Mouse (Mus musculus): Measurements from ENCODE around the gene Spata5.
"Not testable (repeated sequence)": the region's sequence is repeated elsewhere in the genome, so short reads cannot be mapped to it uniquely, and the experiment has no call there.

The Spata5 gene

GRCm38 (mm10) chr3:37569661-37570566, 150.2 kb downstream of the Spata5 start:
- DNase-seq (ENCODE audit: low spot score) = no peak

- no peak for DNase-seq (ENCODE audit: low spot score)
Observed at GRCm38 (mm10) chr3:37571633-37572032, 151.9 kb downstream of the Spata5 start.

GRCm38 (mm10) chr3:37572066-37572465, 152.4 kb downstream of the Spata5 start:
- no peak for DNase-seq (ENCODE audit: low spot score)

GRCm38 (mm10) chr3:37576840-37577239, 157.1 kb downstream of the Spata5 start:
- no peak for DNase-seq (ENCODE audit: low spot score)

- no peak for DNase-seq (ENCODE audit: low spot score)
Observed at GRCm38 (mm10) chr3:37577706-37578105, 158.0 kb downstream of the Spata5 start.

GRCm38 (mm10) chr3:37584576-37584975, 164.9 kb downstream of the Spata5 start:
- DNase-seq (ENCODE audit: low spot score) = no peak

- DNase-seq (ENCODE audit: low spot score) = no peak
Observed at GRCm38 (mm10) chr3:37585967-37586730, 166.5 kb downstream of the Spata5 start.

- DNase-seq (ENCODE audit: low spot score) = no peak
Observed at GRCm38 (mm10) chr3:37586731-37587578, 167.3 kb downstream of the Spata5 start.

- DNase-seq (ENCODE audit: low spot score) = no peak
Observed at GRCm38 (mm10) chr3:37595721-37596120, 176.0 kb downstream of the Spata5 start.

GRCm38 (mm10) chr3:37596519-37596918, 176.8 kb downstream of the Spata5 start:
- DNase-seq (ENCODE audit: low spot score) = no peak

- DNase-seq (ENCODE audit: low spot score) = no peak
Observed at GRCm38 (mm10) chr3:37597200-37597599, 177.5 kb downstream of the Spata5 start.

GRCm38 (mm10) chr3:37599641-37600040, 179.9 kb downstream of the Spata5 start:
- not testable (repeated sequence) for DNase-seq (ENCODE audit: low spot score)

- DNase-seq (ENCODE audit: low spot score) = no peak
Observed at GRCm38 (mm10) chr3:37602356-37602755, 182.7 kb downstream of the Spata5 start.

GRCm38 (mm10) chr3:37602890-37603289, 183.2 kb downstream of the Spata5 start:
- DNase-seq (ENCODE audit: low spot score) = no peak

GRCm38 (mm10) chr3:37603541-37603940, 183.8 kb downstream of the Spata5 start:
- DNase-seq (ENCODE audit: low spot score) = no peak

GRCm38 (mm10) chr3:37604976-37605875, 185.5 kb downstream of the Spata5 start:
- no peak for DNase-seq (ENCODE audit: low spot score)

- DNase-seq (ENCODE audit: low spot score) = no peak
Observed at GRCm38 (mm10) chr3:37605876-37606238, 186.2 kb downstream of the Spata5 start.

- DNase-seq (ENCODE audit: low spot score) = no peak
Observed at GRCm38 (mm10) chr3:37608926-37609325, 189.2 kb downstream of the Spata5 start.

- DNase-seq (ENCODE audit: low spot score) = no peak
Observed at GRCm38 (mm10) chr3:37610670-37611069, 191.0 kb downstream of the Spata5 start.

- DNase-seq (ENCODE audit: low spot score) = no peak
Observed at GRCm38 (mm10) chr3:37613722-37614121, 194.0 kb downstream of the Spata5 start.

Data from urinary bladder, postnatal 25 days (tissue).